Mouse (Mus musculus) heart, embryonic 11.5 days (tissue): ENCODE results near the gene Cptp. TPM values are rescaled to one million over a fixed set of nuclear protein-coding genes. Genes with fewer than 3 reads are reported as not detected.

Experiments
- ATAC-seq: fragments of 200-750 bp; cut with Nextera tagmentation; replicated peaks from 2 replicates; pipeline ENCODE4 v1.8.0; 2017; ENCODE audit warnings: moderate library complexity; ENCODE audit not compliant: insufficient number of reproducible peaks, low FRiP score, low TSS enrichment
- H3K27ac ChIP-seq: fragments of 300-500 bp; sonication (generic); 2 replicates; pipeline ENCODE4 v1.5.1; 2014; ENCODE audit warnings: mild to moderate bottlenecking, low read depth, low read length
- H3K27me3 ChIP-seq: fragments of 300-500 bp; sonication (generic); 2 replicates; pipeline ENCODE4 v1.6.1; 2014; ENCODE audit warnings: mild to moderate bottlenecking, low read length, mixed read lengths; ENCODE audit not compliant: control insufficient read depth, insufficient read depth
- H3K36me3 ChIP-seq: fragments of 300-500 bp; sonication (generic); 2 replicates; pipeline ENCODE4 v1.6.1; 2014; ENCODE audit warnings: mild to moderate bottlenecking, low read length, moderate library complexity, mixed read lengths; ENCODE audit not compliant: control insufficient read depth, insufficient read depth
- H3K4me1 ChIP-seq: fragments of 300-500 bp; sonication (generic); 2 replicates; pipeline ENCODE4 v1.6.1; 2014; ENCODE audit warnings: low read length; ENCODE audit not compliant: control insufficient read depth, insufficient read depth
- H3K4me2 ChIP-seq: fragments of 300-500 bp; sonication (generic); 2 replicates; pipeline ENCODE4 v1.6.1; 2014; ENCODE audit warnings: mild to moderate bottlenecking, moderate library complexity
- H3K4me3 ChIP-seq: fragments of 300-500 bp; sonication (generic); 2 replicates; pipeline ENCODE4 v1.5.1; 2014; ENCODE audit warnings: low read depth, low read length
- H3K9ac ChIP-seq: fragments of 300-500 bp; sonication (generic); 2 replicates; pipeline ENCODE4 v1.6.1; 2014; ENCODE audit warnings: mild to moderate bottlenecking, low read depth, low read length, moderate library complexity
- H3K9me3 ChIP-seq: fragments of 300-500 bp; sonication (generic); replicated peaks from 2 replicates; pipeline ENCODE4 v1.6.1; 2016; ENCODE audit warnings: low read length; ENCODE audit not compliant: control insufficient read depth
- WGBS: fragments of 180-500 bp; shearing (Covaris S2); extraction: QIAGEN DNeasy Blood & Tissue Kit; methylation state at CpG from one replicate; pipeline ENCODE4 v1.1.7; 2014; ENCODE audit not compliant: insufficient replicate concordance; 5-methylcytosine and 5-hydroxymethylcytosine counted together
- polyA plus RNA-seq: library from polyadenylated mRNA; unstranded; fragments of >200 nt; fragmentation: Nextera tagmentation; extraction: Ambion mirVana; gene quantifications from 2 replicates; pipeline ENCODE4 v1.2.1, GENCODE M21; 2014

Cptp gene
- polyA plus RNA-seq, 1 experiment from 2014 or later, result 12.2 TPM

DNA sequence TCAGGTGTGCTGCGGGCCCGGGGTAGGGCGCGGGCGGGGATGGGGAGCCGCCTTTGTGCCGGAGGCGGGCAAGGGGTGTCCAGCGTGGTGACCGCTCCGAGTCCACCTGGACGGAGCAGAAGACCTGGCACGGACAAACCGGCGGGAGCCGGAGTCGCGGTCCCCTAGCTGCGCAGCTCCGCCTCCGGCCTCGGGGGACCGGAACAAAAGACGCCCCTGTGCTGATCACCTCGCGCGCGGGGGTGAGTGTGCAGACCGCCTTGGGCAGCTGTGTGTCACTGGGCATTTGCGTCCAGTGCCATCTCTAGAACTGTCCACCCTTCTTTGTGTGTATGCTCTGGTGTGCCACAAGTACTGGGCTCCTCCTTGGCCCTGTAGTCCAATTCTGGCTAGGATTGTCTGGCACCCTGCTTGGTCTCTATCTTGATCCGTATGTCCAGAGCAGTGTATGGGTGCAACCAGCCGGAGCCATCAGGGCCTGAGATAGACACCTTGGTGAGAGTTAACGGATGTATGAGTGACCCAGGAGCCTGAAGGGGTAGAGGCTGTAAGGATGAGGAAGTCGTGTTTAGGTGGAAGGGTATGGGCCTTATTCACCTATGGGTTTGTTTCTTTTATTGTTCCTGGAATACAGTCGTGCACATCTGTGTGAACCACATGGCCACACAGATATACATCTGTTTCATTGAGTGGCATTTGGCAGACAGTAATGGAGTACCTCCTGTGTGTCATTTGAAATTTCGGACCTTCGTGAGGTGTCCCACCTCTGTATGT lies 23.4 kb upstream of the Cptp start:
- WGBS, result 6% methylated on average over 37 of the region's 37 CpGs

DNA sequence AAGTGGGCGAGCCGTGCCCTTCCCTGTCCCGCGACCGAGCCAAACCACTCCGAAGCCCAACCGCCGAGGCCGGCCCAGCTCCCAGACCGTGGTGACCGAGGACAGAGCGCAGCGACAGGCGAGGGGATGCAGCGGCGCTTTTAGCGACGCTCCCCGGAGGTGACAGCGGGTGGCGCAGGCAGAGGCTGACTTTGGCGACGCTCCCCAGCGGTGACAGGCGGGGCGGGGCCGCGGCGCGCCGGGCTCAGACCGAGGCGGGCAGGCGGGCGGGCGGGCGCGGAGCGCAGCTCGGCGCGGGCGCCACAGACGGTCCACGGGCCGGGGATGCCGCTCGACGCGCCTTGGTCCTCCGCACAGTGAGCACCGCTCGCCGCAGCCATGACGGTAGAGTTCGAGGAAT lies 22.8 kb upstream of the Cptp start:
- H3K9me3 ChIP-seq, result no peaks in the 10 kb centered on the region
- under 1% methylated on average over 51 of the region's 56 CpGs for WGBS
- peak; percentile 94 for ATAC-seq

More for the DNA sequence above, 23.4 kb upstream of the Cptp start:
- peaks cover 7% of the 10 kb centered on the region for H3K36me3 ChIP-seq
- peak overlapping the region; percentile 93 for H3K9ac ChIP-seq
- H3K4me3 ChIP-seq, result peak overlapping the region; percentile 85
- peaks cover 27% of the 10 kb centered on the region for H3K4me1 ChIP-seq
- H3K9me3 ChIP-seq, result no peaks in the 10 kb centered on the region
- peak overlapping the region; percentile 98 for H3K4me2 ChIP-seq
- peak overlapping the region; percentile 96 for H3K27ac ChIP-seq
- no peaks in the 10 kb centered on the region for H3K27me3 ChIP-seq
- peak; percentile 53 for ATAC-seq

DNA sequence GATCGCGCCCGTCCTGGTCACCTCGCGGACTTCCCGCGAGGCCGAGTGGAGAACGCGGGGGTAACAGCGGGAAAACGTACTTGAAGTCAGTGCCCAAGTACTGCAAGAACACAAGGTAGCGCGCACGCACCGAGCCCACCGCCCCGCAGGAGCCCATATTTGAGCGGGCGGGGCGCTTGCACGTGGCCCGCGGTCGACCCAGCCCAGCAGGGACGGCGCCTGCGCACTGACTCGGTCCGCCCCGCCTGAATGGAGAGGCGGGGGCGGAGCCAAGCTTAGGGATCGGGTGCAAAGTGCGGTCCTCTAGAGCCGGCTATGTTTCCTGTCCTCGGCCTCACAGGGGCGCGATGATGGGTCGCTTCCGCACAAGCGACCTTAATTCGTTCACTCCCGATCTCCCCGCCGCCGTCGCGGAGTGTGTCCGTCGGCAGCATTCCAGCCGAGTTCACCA lies 22.3 kb upstream of the Cptp start, which contains the start of the genes Pusl1 and Acap3:
Gene Pusl1, minus strand, starts transcription at position 231 of the 451 bp plus-strand sequence.
Gene Acap3, plus strand, starts transcription at position 272 of the 451 bp plus-strand sequence.
- H3K9ac ChIP-seq, result peak within 1 kb of the TSS; percentile 93
- no peaks in the 10 kb centered on the region for H3K27me3 ChIP-seq
- peak within 1 kb of the TSS; percentile 96 for H3K27ac ChIP-seq
- H3K36me3 ChIP-seq, result peaks cover 17% of the 10 kb centered on the region
- peak; percentile 84 for ATAC-seq
- no peaks in the 10 kb centered on the region for H3K9me3 ChIP-seq
- peaks cover 27% of the 10 kb centered on the region for H3K4me1 ChIP-seq
- WGBS, result under 1% methylated on average over 52 of the region's 52 CpGs
- H3K4me2 ChIP-seq, result peak within 1 kb of the TSS; percentile 98
- H3K4me3 ChIP-seq, result peak within 1 kb of the TSS; percentile 85

More for the DNA sequence above, 22.8 kb upstream of the Cptp start:
- Histone ChIP-seq H3K4me1 (peaks cover 27% of the 10 kb centered on the region), H3K4me2 (peak overlapping the region; percentile 98), H3K36me3 (peaks cover 12% of the 10 kb centered on the region), H3K9ac (peak overlapping the region; percentile 93), H3K27ac (peak overlapping the region; percentile 96), H3K27me3 (no peaks in the 10 kb centered on the region), H3K4me3 (peak overlapping the region; percentile 85)

DNA sequence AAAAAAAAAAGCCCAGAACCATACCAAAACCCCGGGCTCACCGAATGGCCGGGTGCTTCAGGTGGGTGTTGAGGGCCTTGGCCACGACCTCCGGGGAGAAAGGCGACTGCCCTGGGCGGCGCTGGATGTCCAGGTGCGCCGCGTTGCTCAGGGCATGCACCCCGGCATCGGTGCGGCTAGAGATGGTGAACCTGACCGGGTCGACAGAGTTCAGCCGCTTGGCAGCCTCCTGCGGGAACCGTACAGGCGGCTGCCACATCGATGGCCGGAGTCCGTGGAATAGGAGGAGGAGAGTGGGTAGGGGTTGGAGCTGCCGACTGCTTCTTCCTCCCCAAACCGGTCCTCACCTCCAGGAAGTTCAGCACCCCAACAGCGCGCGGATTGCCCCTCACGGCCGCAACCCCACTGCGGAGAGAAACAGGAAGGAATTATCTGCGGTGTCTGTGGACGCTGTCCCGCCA lies 21.8 kb upstream of the Cptp start:
- peak overlapping the region; percentile 93 for H3K9ac ChIP-seq
- no peak overlapping the region for H3K27ac ChIP-seq
- H3K9me3 ChIP-seq, result no peaks in the 10 kb centered on the region
- H3K4me1 ChIP-seq, result peaks cover 27% of the 10 kb centered on the region
- H3K36me3 ChIP-seq, result peaks cover 20% of the 10 kb centered on the region
- peak overlapping the region; percentile 98 for H3K4me2 ChIP-seq
- H3K4me3 ChIP-seq, result peak overlapping the region; percentile 85
- WGBS, result under 1% methylated on average over 34 of the region's 34 CpGs
- no peak for ATAC-seq
- H3K27me3 ChIP-seq, result no peaks in the 10 kb centered on the region

DNA sequence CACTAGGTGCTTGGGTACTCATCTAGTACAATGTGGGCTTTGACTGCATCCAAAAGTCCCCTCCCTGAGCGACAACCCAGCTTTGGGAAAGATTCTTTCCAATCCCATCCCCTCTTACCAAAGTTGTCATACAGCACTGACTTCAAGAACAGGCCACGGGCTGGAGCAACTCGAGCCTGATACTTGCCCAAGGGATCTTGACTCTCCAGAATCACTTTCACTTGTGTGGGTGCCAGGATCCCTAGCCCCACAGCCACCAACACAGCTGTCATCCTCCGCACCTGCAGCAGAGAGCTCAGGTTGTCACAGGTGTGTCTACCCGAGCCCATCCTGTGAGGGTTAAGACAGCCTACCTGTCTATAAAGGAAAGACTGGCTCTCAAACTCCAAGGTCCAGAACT lies 20.1 kb upstream of the Cptp start:
- Histone ChIP-seq H3K9me3 (no peaks in the 10 kb centered on the region), H3K36me3 (peaks cover 29% of the 10 kb centered on the region), H3K27ac (no peak overlapping the region), H3K4me1 (peaks cover 19% of the 10 kb centered on the region), H3K4me3 (no peak overlapping the region), H3K9ac (no peak overlapping the region), H3K27me3 (no peaks in the 10 kb centered on the region), H3K4me2 (no peak overlapping the region)
- ATAC-seq, result no peak
- WGBS, result 77% methylated on average over 5 of the region's 5 CpGs

DNA sequence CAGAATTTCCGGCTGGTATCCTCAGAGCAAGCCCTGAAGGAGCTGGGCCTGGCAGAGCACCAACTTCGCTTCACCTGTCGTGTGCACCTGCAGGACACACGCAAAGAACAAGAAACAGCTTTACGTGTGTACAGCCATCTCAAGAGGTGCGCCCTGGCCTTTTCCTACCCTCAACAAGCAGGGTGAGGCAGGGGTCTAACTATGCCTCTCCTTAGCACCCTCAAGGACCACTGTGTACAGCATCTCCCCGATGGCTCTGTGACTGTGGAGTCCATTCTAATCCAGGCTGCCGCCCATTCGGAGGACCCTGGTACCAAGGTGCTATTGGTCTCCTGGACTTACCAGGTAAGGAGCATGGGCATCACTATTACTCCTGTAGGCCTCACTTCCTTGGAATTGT lies 18.9 kb upstream of the Cptp start:
- H3K4me2 ChIP-seq, result no peak overlapping the region
- WGBS, result 96% methylated on average over 9 of the region's 9 CpGs
- H3K27me3 ChIP-seq, result no peaks in the 10 kb centered on the region
- no peaks in the 10 kb centered on the region for H3K9me3 ChIP-seq
- H3K4me3 ChIP-seq, result no peak overlapping the region
- no peak overlapping the region for H3K9ac ChIP-seq
- no peak overlapping the region for H3K27ac ChIP-seq
- peaks cover 29% of the 10 kb centered on the region for H3K36me3 ChIP-seq
- peaks cover 13% of the 10 kb centered on the region for H3K4me1 ChIP-seq
- ATAC-seq, result no peak

DNA sequence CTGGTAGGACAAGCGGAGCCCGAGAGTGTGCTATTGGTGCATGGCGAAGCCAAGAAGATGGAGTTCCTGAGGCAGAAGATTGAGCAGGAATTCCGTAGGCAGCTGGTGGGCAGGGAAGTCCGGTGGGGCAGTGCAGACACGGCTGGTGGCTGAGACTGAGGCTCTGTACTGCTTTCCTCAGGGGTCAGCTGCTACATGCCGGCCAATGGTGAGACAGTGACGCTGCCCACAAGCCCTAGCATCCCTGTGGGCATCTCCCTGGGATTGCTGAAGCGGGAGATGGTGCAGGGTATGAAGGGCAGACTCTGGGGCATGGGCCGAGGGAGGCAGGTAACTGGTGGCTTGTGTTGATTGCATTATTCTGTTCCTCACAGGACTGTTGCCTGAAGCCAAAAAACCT lies 18.4 kb upstream of the Cptp start:
- no peak for ATAC-seq
- no peaks in the 10 kb centered on the region for H3K27me3 ChIP-seq
- H3K9me3 ChIP-seq, result no peaks in the 10 kb centered on the region
- no peak overlapping the region for H3K27ac ChIP-seq
- WGBS, result 89% methylated on average over 10 of the region's 10 CpGs
- H3K4me3 ChIP-seq, result no peak overlapping the region
- peaks cover 8% of the 10 kb centered on the region for H3K4me1 ChIP-seq
- no peak overlapping the region for H3K4me2 ChIP-seq
- H3K9ac ChIP-seq, result no peak overlapping the region
- peaks cover 29% of the 10 kb centered on the region for H3K36me3 ChIP-seq

DNA sequence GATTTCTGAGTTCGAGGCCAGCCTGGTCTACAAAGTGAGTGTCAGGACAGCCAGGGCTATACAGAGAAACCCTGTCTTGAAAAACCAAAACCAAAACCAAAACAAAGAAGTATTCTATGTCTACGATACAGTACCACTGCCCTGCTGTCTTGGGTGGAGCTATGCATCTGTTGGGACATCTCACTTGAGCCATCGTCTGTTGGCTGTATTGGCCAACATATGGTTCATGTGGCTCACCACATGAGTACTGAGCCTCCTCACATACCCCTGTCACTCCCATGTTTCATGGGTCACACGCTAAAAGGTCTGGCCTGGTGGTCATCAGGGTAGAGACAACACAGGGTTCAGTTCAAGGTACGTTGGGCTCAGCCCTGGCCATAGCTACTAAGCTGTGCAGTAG lies 17.1 kb upstream of the Cptp start:
- Histone ChIP-seq H3K4me2 (no peak overlapping the region), H3K27me3 (no peaks in the 10 kb centered on the region), H3K9me3 (no peaks in the 10 kb centered on the region), H3K27ac (no peak overlapping the region), H3K4me3 (no peak overlapping the region), H3K4me1 (peaks cover 6% of the 10 kb centered on the region), H3K36me3 (peaks cover 29% of the 10 kb centered on the region), H3K9ac (no peak overlapping the region)
- 93% methylated on average over 5 of the region's 5 CpGs for WGBS
- ATAC-seq, result no peak
